Mouse (Mus musculus): ENCODE results near the gene Nmnat2. TPM values are rescaled to one million over a fixed set of nuclear protein-coding genes. Genes with fewer than 3 reads are reported as not detected.

Gene Nmnat2
- polyA plus RNA-seq, 1 experiment from 2014 or later, result 3.8 TPM

GRCm38 (mm10) chr1:152973421-152973820, 18.6 kb downstream of the Nmnat2 start:
- H3K9me3 ChIP-seq (ENCODE audit: control insufficient read depth, low read length), result no peaks in the 10 kb centered on the region
- no peak overlapping the region for H3K4me2 ChIP-seq (ENCODE audit: low read depth, low read length)
- no peak overlapping the region for H3K27ac ChIP-seq (ENCODE audit: low read length)
- no peaks in the 10 kb centered on the region for H3K4me1 ChIP-seq (replicated peaks; ENCODE audit: control insufficient read depth, insufficient read depth, low read length)
- H3K9ac ChIP-seq (ENCODE audit: low read length), result no peak overlapping the region
- no peak for ATAC-seq (ENCODE audit: low read depth)
- WGBS, result 42% methylated on average over 5 of the region's 5 CpGs
- H3K27me3 ChIP-seq (ENCODE audit: control insufficient read depth, insufficient read depth, low read depth, low read length), result no peaks in the 10 kb centered on the region
- no peaks in the 10 kb centered on the region for H3K36me3 ChIP-seq (ENCODE audit: control insufficient read depth, insufficient read depth, low read length)
- no peak overlapping the region for H3K4me3 ChIP-seq (ENCODE audit: low read length)

DNA sequence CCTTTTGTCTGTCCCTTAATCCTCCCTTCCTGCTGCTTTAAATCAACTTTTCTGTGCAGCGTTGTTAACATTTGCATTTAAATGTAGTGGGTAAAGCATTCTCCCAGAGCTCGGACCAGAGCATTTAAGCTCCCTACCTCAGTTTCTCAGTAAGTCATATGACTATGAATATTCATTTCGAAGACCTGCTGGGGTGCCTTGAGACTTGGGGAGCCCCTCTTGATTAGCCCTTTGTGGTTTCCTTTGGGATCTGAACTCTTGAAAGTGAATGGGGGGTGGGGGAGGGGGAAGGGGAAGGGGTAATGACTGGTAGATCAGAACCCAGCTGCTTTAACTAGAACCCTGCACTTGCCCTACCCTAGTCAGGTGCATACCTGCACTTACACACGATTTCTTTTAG, 19.1 kb downstream of the Nmnat2 start:
- no peak overlapping the region for H3K27ac ChIP-seq (ENCODE audit: low read length)

GRCm38 (mm10) chr1:152975144-152975543, 20.4 kb downstream of the Nmnat2 start:
- 64% methylated on average over 3 of the region's 3 CpGs for WGBS

More for the DNA sequence above, 19.1 kb downstream of the Nmnat2 start:
- ATAC-seq (ENCODE audit: low read depth), result no peak
- Histone ChIP-seq H3K4me1 (replicated peaks; ENCODE audit: control insufficient read depth, insufficient read depth, low read length) (no peaks in the 10 kb centered on the region), H3K27me3 (ENCODE audit: control insufficient read depth, insufficient read depth, low read depth, low read length) (no peaks in the 10 kb centered on the region), H3K4me2 (ENCODE audit: low read depth, low read length) (no peak overlapping the region), H3K9ac (ENCODE audit: low read length) (no peak overlapping the region), H3K9me3 (ENCODE audit: control insufficient read depth, low read length) (no peaks in the 10 kb centered on the region), H3K4me3 (ENCODE audit: low read length) (no peak overlapping the region), H3K36me3 (ENCODE audit: control insufficient read depth, insufficient read depth, low read length) (no peaks in the 10 kb centered on the region)
- 47% methylated on average over 4 of the region's 4 CpGs for WGBS

GRCm38 (mm10) chr1:152978700-152979099, 23.9 kb downstream of the Nmnat2 start:
- H3K4me2 ChIP-seq (ENCODE audit: low read depth, low read length), result no peak overlapping the region
- H3K9ac ChIP-seq (ENCODE audit: low read length), result no peak overlapping the region
- H3K4me1 ChIP-seq (replicated peaks; ENCODE audit: control insufficient read depth, insufficient read depth, low read length), result no peaks in the 10 kb centered on the region
- WGBS, result 85% methylated on average over 8 of the region's 8 CpGs
- H3K9me3 ChIP-seq (ENCODE audit: control insufficient read depth, low read length), result no peaks in the 10 kb centered on the region
- no peaks in the 10 kb centered on the region for H3K27me3 ChIP-seq (ENCODE audit: control insufficient read depth, insufficient read depth, low read depth, low read length)
- H3K27ac ChIP-seq (ENCODE audit: low read length), result no peak overlapping the region
- ATAC-seq (ENCODE audit: low read depth), result no peak
- no peaks in the 10 kb centered on the region for H3K36me3 ChIP-seq (ENCODE audit: control insufficient read depth, insufficient read depth, low read length)
- H3K4me3 ChIP-seq (ENCODE audit: low read length), result no peak overlapping the region

More at GRCm38 (mm10) chr1:152975144-152975543, 20.4 kb downstream of the Nmnat2 start:
- Histone ChIP-seq H3K27ac (ENCODE audit: low read length) (no peak overlapping the region), H3K9me3 (ENCODE audit: control insufficient read depth, low read length) (no peaks in the 10 kb centered on the region), H3K27me3 (ENCODE audit: control insufficient read depth, insufficient read depth, low read depth, low read length) (no peaks in the 10 kb centered on the region), H3K4me2 (ENCODE audit: low read depth, low read length) (no peak overlapping the region), H3K36me3 (ENCODE audit: control insufficient read depth, insufficient read depth, low read length) (no peaks in the 10 kb centered on the region), H3K4me1 (replicated peaks; ENCODE audit: control insufficient read depth, insufficient read depth, low read length) (no peaks in the 10 kb centered on the region), H3K4me3 (ENCODE audit: low read length) (no peak overlapping the region), H3K9ac (ENCODE audit: low read length) (no peak overlapping the region)
- no peak for ATAC-seq (ENCODE audit: low read depth)

- no peak overlapping the region for H3K9ac ChIP-seq (ENCODE audit: low read length)
- WGBS, result 86% methylated on average over 14 of the region's 14 CpGs
- H3K4me3 ChIP-seq (ENCODE audit: low read length), result no peak overlapping the region
- no peak overlapping the region for H3K4me2 ChIP-seq (ENCODE audit: low read depth, low read length)
- no peaks in the 10 kb centered on the region for H3K36me3 ChIP-seq (ENCODE audit: control insufficient read depth, insufficient read depth, low read length)
- peaks cover 7% of the 10 kb centered on the region for H3K4me1 ChIP-seq (replicated peaks; ENCODE audit: control insufficient read depth, insufficient read depth, low read length)
- ATAC-seq (ENCODE audit: low read depth), result no peak
- H3K9me3 ChIP-seq (ENCODE audit: control insufficient read depth, low read length), result no peaks in the 10 kb centered on the region
- no peaks in the 10 kb centered on the region for H3K27me3 ChIP-seq (ENCODE audit: control insufficient read depth, insufficient read depth, low read depth, low read length)
- H3K27ac ChIP-seq (ENCODE audit: low read length), result no peak overlapping the region
Measured at GRCm38 (mm10) chr1:152983416-152983815, 28.6 kb downstream of the Nmnat2 start.

DNA sequence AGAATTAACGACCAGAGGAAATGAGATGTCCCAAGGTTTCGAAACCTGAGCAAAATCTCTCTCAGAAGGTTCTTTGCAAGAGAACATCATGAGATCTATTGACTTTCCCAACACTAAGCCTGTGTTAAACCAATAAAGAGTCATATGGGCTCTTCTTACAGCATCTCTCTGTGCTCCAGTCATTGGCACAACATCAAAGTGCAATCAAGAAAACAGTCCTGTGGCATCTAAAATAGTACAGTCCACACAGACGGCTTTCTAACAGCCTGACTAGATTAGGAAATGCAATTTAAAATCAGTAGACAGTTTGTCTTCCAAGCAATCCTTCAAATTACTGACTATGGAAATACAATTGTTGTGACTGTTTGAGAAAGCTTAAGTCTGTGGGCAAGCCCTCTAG, 32.2 kb downstream of the Nmnat2 start:
- Histone ChIP-seq H3K27ac (ENCODE audit: low read length) (peak overlapping the region; percentile 53), H3K4me1 (replicated peaks; ENCODE audit: control insufficient read depth, insufficient read depth, low read length) (peaks cover 7% of the 10 kb centered on the region)
- 46% methylated on average over 3 of the region's 3 CpGs for WGBS

GRCm38 (mm10) chr1:152990067-152990466, 35.3 kb downstream of the Nmnat2 start:
- Histone ChIP-seq H3K27me3 (ENCODE audit: control insufficient read depth, insufficient read depth, low read depth, low read length) (no peaks in the 10 kb centered on the region), H3K4me3 (ENCODE audit: low read length) (no peak overlapping the region), H3K4me1 (replicated peaks; ENCODE audit: control insufficient read depth, insufficient read depth, low read length) (peaks cover 10% of the 10 kb centered on the region), H3K4me2 (ENCODE audit: low read depth, low read length) (no peak overlapping the region), H3K9me3 (ENCODE audit: control insufficient read depth, low read length) (no peaks in the 10 kb centered on the region), H3K9ac (ENCODE audit: low read length) (no peak overlapping the region), H3K36me3 (ENCODE audit: control insufficient read depth, insufficient read depth, low read length) (no peaks in the 10 kb centered on the region), H3K27ac (ENCODE audit: low read length) (no peak overlapping the region)
- WGBS, result 77% methylated on average over 5 of the region's 5 CpGs
- ATAC-seq (ENCODE audit: low read depth), result no peak

More for the DNA sequence above, 32.2 kb downstream of the Nmnat2 start:
- no peak overlapping the region for H3K4me2 ChIP-seq (ENCODE audit: low read depth, low read length)
- H3K27me3 ChIP-seq (ENCODE audit: control insufficient read depth, insufficient read depth, low read depth, low read length), result no peaks in the 10 kb centered on the region
- no peaks in the 10 kb centered on the region for H3K36me3 ChIP-seq (ENCODE audit: control insufficient read depth, insufficient read depth, low read length)
- H3K4me3 ChIP-seq (ENCODE audit: low read length), result no peak overlapping the region
- no peak overlapping the region for H3K9ac ChIP-seq (ENCODE audit: low read length)
- peak; percentile 64 for ATAC-seq (ENCODE audit: low read depth)
- no peaks in the 10 kb centered on the region for H3K9me3 ChIP-seq (ENCODE audit: control insufficient read depth, low read length)

- H3K36me3 ChIP-seq (ENCODE audit: control insufficient read depth, insufficient read depth, low read length), result no peaks in the 10 kb centered on the region
- no peak overlapping the region for H3K4me2 ChIP-seq (ENCODE audit: low read depth, low read length)
- H3K9ac ChIP-seq (ENCODE audit: low read length), result no peak overlapping the region
- peak; percentile 88 for ATAC-seq (ENCODE audit: low read depth)
- peaks cover 4% of the 10 kb centered on the region for H3K4me1 ChIP-seq (replicated peaks; ENCODE audit: control insufficient read depth, insufficient read depth, low read length)
- peak overlapping the region; percentile 77 for H3K27ac ChIP-seq (ENCODE audit: low read length)
- no peaks in the 10 kb centered on the region for H3K27me3 ChIP-seq (ENCODE audit: control insufficient read depth, insufficient read depth, low read depth, low read length)
- WGBS, result 46% methylated on average over 6 of the region's 6 CpGs
- no peaks in the 10 kb centered on the region for H3K9me3 ChIP-seq (ENCODE audit: control insufficient read depth, low read length)
- H3K4me3 ChIP-seq (ENCODE audit: low read length), result no peak overlapping the region
Measured at GRCm38 (mm10) chr1:152992271-152993134, 37.7 kb downstream of the Nmnat2 start.

DNA sequence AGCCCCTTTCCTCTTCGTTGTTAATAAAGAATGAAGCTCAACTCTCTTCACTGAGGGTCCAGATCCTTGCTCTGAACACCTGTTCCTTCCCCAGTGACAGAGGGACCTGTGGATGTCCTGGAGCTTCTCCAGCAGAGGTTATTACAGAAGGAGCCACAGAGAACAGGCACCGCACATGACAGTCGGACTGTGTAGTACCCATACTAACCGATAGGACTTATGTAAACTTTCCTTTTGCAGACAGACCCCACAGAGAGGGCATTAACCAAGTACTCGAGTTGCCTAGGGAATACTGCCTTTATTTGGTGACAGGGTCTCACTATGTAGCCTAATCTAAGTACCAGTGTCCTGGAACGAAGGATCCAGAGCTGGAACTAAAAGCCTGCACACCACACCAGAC, 39.0 kb downstream of the Nmnat2 start:
- WGBS, result 63% methylated on average over 6 of the region's 6 CpGs
- Histone ChIP-seq H3K36me3 (ENCODE audit: control insufficient read depth, insufficient read depth, low read length) (no peaks in the 10 kb centered on the region), H3K4me3 (ENCODE audit: low read length) (no peak overlapping the region), H3K27ac (ENCODE audit: low read length) (no peak overlapping the region), H3K27me3 (ENCODE audit: control insufficient read depth, insufficient read depth, low read depth, low read length) (no peaks in the 10 kb centered on the region), H3K4me1 (replicated peaks; ENCODE audit: control insufficient read depth, insufficient read depth, low read length) (peaks cover 7% of the 10 kb centered on the region), H3K9me3 (ENCODE audit: control insufficient read depth, low read length) (no peaks in the 10 kb centered on the region), H3K9ac (ENCODE audit: low read length) (no peak overlapping the region), H3K4me2 (ENCODE audit: low read depth, low read length) (no peak overlapping the region)
- no peak for ATAC-seq (ENCODE audit: low read depth)
